Mouse (Mus musculus) G1E (cell line): ENCODE results near the gene Itga3.

Experiments
- CTCF ChIP-seq: IDR thresholded peaks from 2 replicates; pipeline ENCODE4 v1.5.1; 2012; ENCODE audit warnings: low read depth, low read length, inconsistent platforms, mixed read lengths
- POLR2AphosphoS5 ChIP-seq: IDR thresholded peaks from 2 replicates; pipeline ENCODE4 v1.6.1; 2012; ENCODE audit warnings: low read depth, low read length, inconsistent platforms; ENCODE audit not compliant: insufficient replicate concordance

DNA sequence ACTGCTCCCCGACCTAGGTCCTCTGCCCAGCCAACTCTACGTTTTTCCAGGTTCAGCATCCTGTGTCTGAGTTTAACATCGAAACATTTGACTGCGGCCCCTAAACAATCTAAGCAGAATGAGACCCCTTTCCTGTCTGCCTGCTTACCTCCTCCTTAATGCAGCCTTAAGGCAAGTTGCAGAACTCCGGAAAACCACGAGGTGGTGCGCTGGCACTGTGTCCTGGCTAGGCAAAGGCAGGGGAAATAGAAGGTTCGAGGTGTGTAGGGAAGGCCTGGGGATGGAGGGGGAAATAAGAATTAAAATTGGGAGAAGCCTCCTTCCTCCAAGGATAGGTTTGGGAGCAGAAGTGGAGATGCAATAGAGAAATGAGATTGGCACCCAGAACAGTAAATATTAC is 41.9 kb upstream of the Itga3 start:
- TF ChIP-seq POLR2AphosphoS5 = no peak
- no peak for TF ChIP-seq CTCF
